Mouse (Mus musculus) liver, embryonic 11.5 days (tissue): Measurements from ENCODE around the gene Zfp804b. TPM values are rescaled to one million over a fixed set of nuclear protein-coding genes. Genes with fewer than 3 reads are reported as not detected.

Experiments used
- ATAC-seq: fragments of 200-750 bp; cut with Nextera tagmentation; replicated peaks from 2 replicates; pipeline ENCODE4 v1.8.0; 2017; ENCODE audit warnings: moderate number of reproducible peaks, mild to moderate bottlenecking, moderate TSS enrichment, moderate library complexity; ENCODE audit not compliant: low FRiP score
- DNase-seq: peaks from one replicate; pipeline ENCODE4 v3.0.0-alpha.2; 2017; ENCODE audit warnings: low spot score
- H3K27ac ChIP-seq: fragments of 300-500 bp; sonication (generic); 2 replicates; pipeline ENCODE4 v1.5.1; 2014; ENCODE audit warnings: mild to moderate bottlenecking, low read depth, low read length, control low read depth
- H3K27me3 ChIP-seq: fragments of 300-500 bp; sonication (generic); replicated peaks from 2 replicates; pipeline ENCODE4 v1.6.1; 2014; ENCODE audit warnings: low read length, mixed read lengths; ENCODE audit not compliant: control insufficient read depth, insufficient read depth
- H3K36me3 ChIP-seq: fragments of 300-500 bp; sonication (generic); 2 replicates; pipeline ENCODE4 v1.6.1; 2014; ENCODE audit warnings: mild to moderate bottlenecking, low read length, moderate library complexity, mixed read lengths; ENCODE audit not compliant: control insufficient read depth, insufficient read depth
- H3K4me1 ChIP-seq: fragments of 300-500 bp; sonication (generic); replicated peaks from 2 replicates; pipeline ENCODE4 v1.6.1; 2014; ENCODE audit warnings: low read length, mixed read lengths; ENCODE audit not compliant: control insufficient read depth, insufficient read depth
- H3K4me2 ChIP-seq: fragments of 300-500 bp; sonication (generic); 2 replicates; pipeline ENCODE4 v1.6.1; 2014; ENCODE audit warnings: mild to moderate bottlenecking, control low read depth, moderate library complexity
- H3K4me3 ChIP-seq: fragments of 300-500 bp; sonication (generic); 2 replicates; pipeline ENCODE4 v1.5.1; 2014; ENCODE audit warnings: low read depth, low read length, control low read depth
- H3K9ac ChIP-seq: fragments of 300-500 bp; sonication (generic); 2 replicates; pipeline ENCODE4 v1.6.1; 2014; ENCODE audit warnings: low read depth, low read length, control low read depth
- H3K9me3 ChIP-seq: fragments of 300-500 bp; sonication (generic); 2 replicates; pipeline ENCODE4 v1.6.1; 2016; ENCODE audit warnings: low read length, inconsistent platforms, mixed read lengths; ENCODE audit not compliant: control insufficient read depth
- WGBS: fragments of 180-500 bp; shearing (Covaris S2); extraction: QIAGEN DNeasy Blood & Tissue Kit; methylation state at CpG from one replicate; pipeline ENCODE4 v1.1.7; 2014; 5-methylcytosine and 5-hydroxymethylcytosine counted together
- polyA plus RNA-seq: library from polyadenylated mRNA; unstranded; fragments of >200 nt; fragmentation: Nextera tagmentation; extraction: Ambion mirVana; gene quantifications from 2 replicates; pipeline ENCODE4 v1.2.1, GENCODE M21; 2014

Zfp804b gene
- polyA plus RNA-seq, 1 experiment from 2014 or later: not detected

GRCm38 (mm10) chr5:6871566-6871965 lies 473.0 kb downstream of the Zfp804b start:
- H3K9ac ChIP-seq: no peak overlapping the region
- DNase-seq (no peak), ATAC-seq (no peak)
- no peaks in the 10 kb centered on the region for H3K9me3 ChIP-seq
- no peaks in the 10 kb centered on the region for H3K4me1 ChIP-seq
- no peak overlapping the region for H3K27ac ChIP-seq
- 80% methylated on average over 6 of the region's 6 CpGs for WGBS
- no peaks in the 10 kb centered on the region for H3K36me3 ChIP-seq
- H3K4me2 ChIP-seq: no peak overlapping the region
- no peak overlapping the region for H3K4me3 ChIP-seq
- H3K27me3 ChIP-seq: no peaks in the 10 kb centered on the region

DNA sequence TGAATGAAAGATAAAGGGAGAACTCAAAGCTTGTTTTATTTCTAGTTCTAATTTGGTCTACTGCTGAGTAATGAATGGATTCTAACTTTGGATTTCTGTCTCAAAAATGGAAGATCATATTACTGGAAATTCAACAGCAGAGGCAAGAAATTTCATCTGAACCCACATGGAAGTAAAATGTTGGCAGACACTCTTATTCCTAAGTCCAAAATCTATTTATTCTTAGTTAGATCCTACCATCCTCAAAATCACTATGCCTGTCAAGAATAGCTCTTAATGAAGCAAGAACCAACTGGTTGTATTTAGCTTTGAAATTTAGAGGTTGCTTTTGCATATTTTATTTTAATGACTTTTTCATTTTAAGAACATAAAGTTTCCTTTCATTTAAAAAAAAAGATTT lies 473.6 kb downstream of the Zfp804b start:
- no peaks in the 10 kb centered on the region for H3K36me3 ChIP-seq
- DNase-seq: no peak
- no peak overlapping the region for H3K27ac ChIP-seq
- no peak overlapping the region for H3K4me3 ChIP-seq
- no peaks in the 10 kb centered on the region for H3K9me3 ChIP-seq
- no peaks in the 10 kb centered on the region for H3K27me3 ChIP-seq
- no peak overlapping the region for H3K4me2 ChIP-seq
- no peak overlapping the region for H3K9ac ChIP-seq
- H3K4me1 ChIP-seq: no peaks in the 10 kb centered on the region
- ATAC-seq: no peak

GRCm38 (mm10) chr5:6795396-6795795 lies 549.2 kb downstream of the Zfp804b start:
- no peaks in the 10 kb centered on the region for H3K9me3 ChIP-seq
- no peaks in the 10 kb centered on the region for H3K36me3 ChIP-seq
- WGBS: 56% methylated on average over 2 of the region's 2 CpGs
- no peak for DNase-seq
- no peaks in the 10 kb centered on the region for H3K27me3 ChIP-seq
- H3K27ac ChIP-seq: no peak overlapping the region
- no peak for ATAC-seq
- H3K9ac ChIP-seq: no peak overlapping the region
- H3K4me1 ChIP-seq: no peaks in the 10 kb centered on the region
- H3K4me2 ChIP-seq: no peak overlapping the region
- H3K4me3 ChIP-seq: no peak overlapping the region

DNA sequence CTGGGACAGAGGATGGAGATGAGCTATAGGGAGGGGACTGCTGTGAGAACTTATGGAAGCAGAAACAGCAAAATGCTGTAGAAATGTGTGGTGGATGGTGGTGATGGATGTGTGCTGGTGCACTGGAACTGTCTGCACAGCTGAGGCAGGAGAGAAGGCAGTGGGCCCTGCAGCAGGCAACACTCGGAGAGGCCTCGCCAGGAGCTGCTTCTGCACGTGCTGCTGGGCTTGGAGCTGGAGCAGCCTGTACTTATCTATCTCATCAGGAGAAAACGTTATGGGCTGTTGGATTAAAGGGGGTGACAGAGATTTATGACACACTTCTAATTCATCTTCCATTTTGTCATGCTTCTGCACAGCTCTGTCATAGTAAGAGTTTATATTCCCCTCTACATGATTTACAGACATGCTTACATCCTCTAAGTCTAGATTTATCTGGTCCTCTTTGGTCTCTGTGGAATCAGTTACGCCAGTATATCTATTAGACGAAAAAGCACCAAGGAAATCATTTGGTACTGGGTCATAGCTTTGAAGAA lies 575.1 kb downstream of the Zfp804b start:
- no peaks in the 10 kb centered on the region for H3K9me3 ChIP-seq
- 48% methylated on average over 6 of the region's 6 CpGs for WGBS
- no peaks in the 10 kb centered on the region for H3K27me3 ChIP-seq
- H3K9ac ChIP-seq: no peak overlapping the region
- no peak overlapping the region for H3K27ac ChIP-seq
- H3K36me3 ChIP-seq: no peaks in the 10 kb centered on the region
- no peak overlapping the region for H3K4me2 ChIP-seq
- no peak for ATAC-seq
- H3K4me1 ChIP-seq: no peaks in the 10 kb centered on the region
- H3K4me3 ChIP-seq: no peak overlapping the region
- no peak for DNase-seq

Other genes starting within 250 kb of the Zfp804b start
- not detected in 2 replicates for gene Tex47, start 40.6 kb downstream of the Zfp804b start, polyA plus RNA-seq